Mouse (Mus musculus) brain, embryonic 18.5 days (tissue): ENCODE measurements around the gene Gda.

ENCODE experiments used
- DNase-seq: peaks from one replicate; pipeline ENCODE4 v3.0.0-alpha.2; 2012; ENCODE audit warnings: low read depth, low spot score

Gda gene

GRCm38 (mm10) chr19:21373073-21373755, 100.0 kb downstream of the Gda start:
- peak; percentile 40 for DNase-seq

- DNase-seq = no peak
Observed at GRCm38 (mm10) chr19:21372395-21373072, 100.7 kb downstream of the Gda start.

- DNase-seq = no peak
Observed at GRCm38 (mm10) chr19:21371337-21371736, 101.9 kb downstream of the Gda start.

DNA sequence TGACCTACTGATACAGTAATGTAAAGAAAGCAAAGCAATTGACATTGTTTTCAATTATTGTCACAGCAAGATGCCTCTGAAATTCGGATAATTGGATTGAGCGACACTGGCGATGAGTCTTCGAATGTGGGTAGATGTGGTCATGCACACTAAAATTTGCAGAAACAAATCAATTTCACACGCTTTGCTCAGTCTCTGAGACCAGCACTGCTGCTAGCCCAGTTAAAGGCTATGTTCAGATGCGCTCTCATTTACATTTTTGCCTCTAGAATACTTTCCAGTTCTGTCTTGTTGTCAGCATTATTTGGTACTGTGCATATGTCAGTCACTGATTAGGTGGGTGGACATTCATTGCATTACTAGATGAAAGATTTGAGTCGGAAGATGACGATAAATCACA, 102.5 kb downstream of the Gda start:
- DNase-seq = no peak

DNA sequence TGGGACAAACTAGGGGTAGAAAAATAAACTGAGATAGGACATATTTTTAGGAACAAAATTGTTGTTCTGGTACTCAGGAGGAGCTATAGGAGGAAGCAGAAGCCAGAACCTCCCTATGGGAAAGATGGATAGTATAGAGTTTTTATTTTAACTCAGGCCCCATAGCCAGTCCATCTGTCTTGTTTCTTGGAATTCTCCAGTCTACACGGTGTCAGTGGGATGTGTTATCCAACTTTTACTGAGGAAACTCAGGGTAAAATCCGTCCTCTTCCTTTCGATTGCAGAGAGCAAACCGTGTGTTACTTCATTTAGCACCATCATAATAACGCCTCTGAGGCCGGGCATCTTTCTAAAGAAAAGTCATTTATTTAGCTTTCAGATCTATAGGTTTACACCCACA, 104.1 kb downstream of the Gda start:
- DNase-seq = no peak

DNA sequence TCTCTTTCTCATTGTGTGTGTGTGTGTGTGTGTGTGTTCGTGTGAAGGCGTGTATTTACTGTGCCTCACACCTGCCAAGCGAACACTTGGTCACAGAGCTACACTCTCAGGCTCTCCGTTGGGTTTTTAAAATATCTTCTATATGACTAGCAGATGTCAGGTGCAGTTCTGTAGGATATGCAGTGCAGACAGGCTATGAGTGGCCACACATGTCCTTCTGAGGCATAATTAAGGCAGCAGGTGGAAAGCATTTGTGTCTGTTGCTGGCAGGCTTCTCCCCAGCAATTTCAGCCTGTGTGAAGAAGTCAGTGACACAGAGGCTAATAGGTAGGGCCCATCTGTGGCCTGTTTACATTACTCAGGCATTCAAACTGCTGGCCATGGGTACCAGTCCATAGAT, 104.7 kb downstream of the Gda start:
- DNase-seq = no peak

DNA sequence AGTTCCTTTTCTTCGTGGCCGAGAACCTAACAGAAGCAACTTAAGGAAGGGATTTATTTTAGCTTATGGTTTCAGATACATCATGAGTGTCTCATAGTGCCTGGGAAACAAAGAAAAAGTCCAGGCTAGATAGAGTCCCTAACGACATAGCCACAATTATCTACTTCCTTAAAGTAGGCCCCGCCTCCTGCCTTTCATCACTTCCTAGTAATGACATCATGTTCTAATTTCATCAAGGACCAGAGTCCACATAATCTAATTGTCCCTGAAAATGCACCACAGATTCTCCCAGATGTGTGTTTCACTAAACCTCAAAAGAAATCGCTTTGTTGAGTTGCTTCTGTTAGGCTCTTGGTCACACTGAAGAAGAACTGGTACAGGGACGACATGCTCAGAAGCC, 115.5 kb downstream of the Gda start:
- DNase-seq = no peak

DNA sequence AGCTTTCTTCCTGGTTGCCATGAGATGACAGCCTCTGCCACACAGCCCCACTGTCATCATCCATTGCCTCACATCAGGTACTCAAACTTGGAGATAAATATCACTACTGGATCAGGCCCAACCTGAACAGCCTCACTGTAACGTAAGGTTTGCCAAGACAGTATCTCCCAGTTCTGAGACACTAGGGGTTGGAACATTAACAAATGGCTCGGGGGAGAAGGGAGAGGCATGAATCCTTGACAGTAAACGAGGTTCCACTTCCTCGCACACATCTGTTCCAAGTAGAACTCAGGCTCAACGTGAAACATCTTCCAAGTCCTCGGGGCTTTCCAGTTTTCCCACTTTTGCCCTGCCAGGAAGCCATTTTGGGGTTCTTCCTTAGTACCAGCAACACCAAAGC, 123.6 kb downstream of the Gda start:
- no peak for DNase-seq

GRCm38 (mm10) chr19:21346646-21347045, 126.6 kb downstream of the Gda start:
- DNase-seq = no peak
